Mouse (Mus musculus) macrophage (primary cell): Measurements from ENCODE around the gene Mgat3. TPM values are rescaled to one million over a fixed set of nuclear protein-coding genes. Genes with fewer than 3 reads are reported as not detected.

Experiments
- H3K27ac ChIP-seq: fragments of 350-480 bp; formaldehyde crosslinking; 2 replicates; pipeline ENCODE4 v1.9.0; 2021
- H3K36me3 ChIP-seq: fragments of 350-480 bp; formaldehyde crosslinking; 2 replicates; pipeline ENCODE4 v1.9.0; 2021; ENCODE audit errors: inconsistent target
- H3K4me3 ChIP-seq: fragments of 350-480 bp; formaldehyde crosslinking; 2 replicates; pipeline ENCODE4 v1.9.0; 2021; ENCODE audit errors: inconsistent target
- H3K79me2 ChIP-seq: fragments of 350-480 bp; formaldehyde crosslinking; 2 replicates; pipeline ENCODE4 v1.9.0; 2021; ENCODE audit errors: inconsistent target
- WGBS: methylation state at CpG from one replicate; pipeline ENCODE4 v1.1.7; 2026; ENCODE audit warnings: inconsistent platforms; ENCODE audit not compliant: missing documents; 5-methylcytosine and 5-hydroxymethylcytosine counted together
- polyA plus RNA-seq: library from polyadenylated mRNA; stranded (reverse); fragments of 250-400 nt; gene quantifications from 3 replicates; pipeline ENCODE4 v1.2.4, GENCODE M21; 2018; ENCODE audit warnings: inconsistent platforms

The Mgat3 gene
- polyA plus RNA-seq, 1 experiment from 2014 or later, result 0.03 TPM

GRCm38 (mm10) chr15:80235535-80235934 is 62.0 kb downstream of the Mgat3 start, which contains the start of gene AC140267.1:
Gene AC140267.1, plus strand, starts transcription at chr15:80235835.
- peaks cover 49% of the 10 kb centered on the region for H3K79me2 ChIP-seq
- WGBS, result 98% methylated on average over 5 of the region's 9 CpGs
- peak within 1 kb of the TSS; percentile 94 for H3K4me3 ChIP-seq
- H3K36me3 ChIP-seq, result peaks cover 37% of the 10 kb centered on the region
- H3K27ac ChIP-seq, result peak within 1 kb of the TSS; percentile 77

GRCm38 (mm10) chr15:80248135-80248534 is 74.6 kb downstream of the Mgat3 start:
- H3K4me3 ChIP-seq, result no peak overlapping the region
- H3K36me3 ChIP-seq, result peaks cover 80% of the 10 kb centered on the region
- no peak overlapping the region for H3K27ac ChIP-seq
- 97% methylated on average over 10 of the region's 12 CpGs for WGBS
- peaks cover 27% of the 10 kb centered on the region for H3K79me2 ChIP-seq

- Histone ChIP-seq H3K4me3 (no peak overlapping the region), H3K27ac (no peak overlapping the region), H3K36me3 (peaks cover 77% of the 10 kb centered on the region), H3K79me2 (peaks cover 23% of the 10 kb centered on the region; the same call in 1 of the 2 replicates)
- 93% methylated on average over 1 of the region's 1 CpGs for WGBS
These were observed 75.1 kb downstream of the Mgat3 start for GRCm38 (mm10) chr15:80248596-80248995.

- H3K36me3 ChIP-seq, result peaks cover 71% of the 10 kb centered on the region
- no peak overlapping the region for H3K27ac ChIP-seq
- H3K79me2 ChIP-seq, result peaks cover 12% of the 10 kb centered on the region; the same call in 1 of the 2 replicates
- over 99% methylated on average over 10 of the region's 10 CpGs for WGBS
- no peak overlapping the region for H3K4me3 ChIP-seq
These were observed 76.2 kb downstream of the Mgat3 start for GRCm38 (mm10) chr15:80249672-80250071.

- Histone ChIP-seq H3K27ac (no peak overlapping the region), H3K79me2 (peaks cover 6% of the 10 kb centered on the region; the same call in 1 of the 2 replicates), H3K4me3 (no peak overlapping the region), H3K36me3 (peaks cover 65% of the 10 kb centered on the region)
- WGBS, result 98% methylated on average over 6 of the region's 6 CpGs
These were observed 77.1 kb downstream of the Mgat3 start for GRCm38 (mm10) chr15:80250586-80250985.

- Histone ChIP-seq H3K36me3 (peaks cover 54% of the 10 kb centered on the region), H3K79me2 (peaks cover 15% of the 10 kb centered on the region), H3K4me3 (no peak overlapping the region), H3K27ac (0 out of 2 replicates have a peak overlapping the region, but pooled peaks have one; percentile 99)
- WGBS, result 85% methylated on average over 2 of the region's 2 CpGs
These were observed 80.0 kb downstream of the Mgat3 start for GRCm38 (mm10) chr15:80253530-80253929.

- Histone ChIP-seq H3K27ac (peak overlapping the region; percentile 99), H3K4me3 (peak overlapping the region; percentile 96), H3K36me3 (peaks cover 47% of the 10 kb centered on the region), H3K79me2 (peaks cover 15% of the 10 kb centered on the region)
- 75% methylated on average over 6 of the region's 6 CpGs for WGBS
These were observed 80.7 kb downstream of the Mgat3 start for GRCm38 (mm10) chr15:80254207-80254606.

- H3K4me3 ChIP-seq, result peak within 1 kb of the TSS; percentile 96
- H3K27ac ChIP-seq, result peak within 1 kb of the TSS; percentile 99
- WGBS, result under 1% methylated on average over 58 of the region's 62 CpGs
- H3K79me2 ChIP-seq, result peaks cover 15% of the 10 kb centered on the region
- H3K36me3 ChIP-seq, result peaks cover 39% of the 10 kb centered on the region
These were observed 81.5 kb downstream of the Mgat3 start, which contains the start of gene Atf4 for GRCm38 (mm10) chr15:80254847-80255645. Gene Atf4, plus strand, starts transcription at chr15:80255184.

- peaks cover 15% of the 10 kb centered on the region for H3K79me2 ChIP-seq
- peak overlapping the region; percentile 99 for H3K27ac ChIP-seq
- peaks cover 33% of the 10 kb centered on the region for H3K36me3 ChIP-seq
- WGBS, result under 1% methylated on average over 51 of the region's 51 CpGs
- H3K4me3 ChIP-seq, result peak overlapping the region; percentile 96
These were observed 82.2 kb downstream of the Mgat3 start for GRCm38 (mm10) chr15:80255646-80256121.

- WGBS, result 7% methylated on average over 16 of the region's 16 CpGs
- Histone ChIP-seq H3K4me3 (peak overlapping the region; percentile 96), H3K36me3 (peaks cover 27% of the 10 kb centered on the region), H3K79me2 (peaks cover 15% of the 10 kb centered on the region), H3K27ac (peak overlapping the region; percentile 99)
These were observed 82.7 kb downstream of the Mgat3 start for GRCm38 (mm10) chr15:80256242-80256641.

GRCm38 (mm10) chr15:80256656-80257601 is 83.4 kb downstream of the Mgat3 start:
- WGBS, result 66% methylated on average over 12 of the region's 12 CpGs
- Histone ChIP-seq H3K36me3 (peaks cover 21% of the 10 kb centered on the region; the same call in 1 of the 2 replicates), H3K27ac (peak overlapping the region; percentile 99)

GRCm38 (mm10) chr15:80257602-80258239 is 84.2 kb downstream of the Mgat3 start:
- H3K27ac ChIP-seq, result no peak overlapping the region

More at GRCm38 (mm10) chr15:80256656-80257601, 83.4 kb downstream of the Mgat3 start:
- Histone ChIP-seq H3K4me3 (peak overlapping the region; percentile 96), H3K79me2 (peaks cover 20% of the 10 kb centered on the region)

GRCm38 (mm10) chr15:80258240-80259170 is 85.0 kb downstream of the Mgat3 start:
- Histone ChIP-seq H3K27ac (no peak overlapping the region), H3K36me3 (peaks cover 17% of the 10 kb centered on the region; the same call in 1 of the 2 replicates), H3K79me2 (peaks cover 35% of the 10 kb centered on the region), H3K4me3 (no peak overlapping the region)
- 74% methylated on average over 11 of the region's 11 CpGs for WGBS

More at GRCm38 (mm10) chr15:80257602-80258239, 84.2 kb downstream of the Mgat3 start:
- H3K4me3 ChIP-seq, result no peak overlapping the region
- peaks cover 28% of the 10 kb centered on the region for H3K79me2 ChIP-seq
- H3K36me3 ChIP-seq, result peaks cover 17% of the 10 kb centered on the region; the same call in 1 of the 2 replicates
- 67% methylated on average over 4 of the region's 4 CpGs for WGBS
